Mouse (Mus musculus) gastrocnemius, adult 18-20 months (tissue): ENCODE results near the gene Gm4792. TPM values are rescaled to one million over a fixed set of nuclear protein-coding genes. Genes with fewer than 3 reads are reported as not detected.

Experiments used
- total RNA-seq, 2 experiments: library from RNA; stranded (reverse); gene quantifications; 2 replicates each; pipeline ENCODE4 v1.2.3; 2021

Gene Gm4792
- total RNA-seq, 2 experiments from 2014 or later = 0.32 TPM; not detected in 1

Other genes with a start within 250 kb of the Gm4792 start
- gene Nr2c1, start 150.7 kb downstream of the Gm4792 start, total RNA-seq = 1 to 10 TPM; 5.6 to 6.3 TPM
- gene Ndufa12, start 100.0 kb downstream of the Gm4792 start, total RNA-seq = 100 to 1,000 TPM; 643 to 673 TPM
- gene Tmcc3, start 13.2 kb upstream of the Gm4792 start, total RNA-seq = 10 to 100 TPM; 19.8 to 21.4 TPM